Mouse (Mus musculus): ENCODE measurements around the gene Actl10. TPM values are rescaled to one million over a fixed set of nuclear protein-coding genes. Genes with fewer than 3 reads are reported as not detected.

Gene Actl10
- polyA plus RNA-seq, 1 experiment from 2014 or later, result not detected

GRCm38 (mm10) chr2:154557184-154557832 lies 5.7 kb downstream of the Actl10 start:
- Histone ChIP-seq H3K4me1 (ENCODE audit: control insufficient read depth, low read depth, low read length) (peaks cover 19% of the 10 kb centered on the region), H3K9ac (ENCODE audit: low read depth, low read length) (no peak overlapping the region), H3K36me3 (ENCODE audit: control insufficient read depth, insufficient read depth) (peaks cover 15% of the 10 kb centered on the region), H3K27ac (ENCODE audit: low read length) (no peak overlapping the region), H3K4me2 (ENCODE audit: low read depth, low read length) (no peak overlapping the region), H3K27me3 (ENCODE audit: control insufficient read depth, insufficient read depth, low read depth, low read length) (no peaks in the 10 kb centered on the region), H3K4me3 (ENCODE audit: low read depth, low read length) (no peak overlapping the region), H3K9me3 (replicated peaks; ENCODE audit: control insufficient read depth, low read length) (no peaks in the 10 kb centered on the region)
- 48% methylated on average over 5 of the region's 5 CpGs for WGBS (ENCODE audit: insufficient replicate concordance)
- ATAC-seq (ENCODE audit: low read depth), result no peak

- Histone ChIP-seq H3K4me2 (ENCODE audit: low read depth, low read length) (peak within 1 kb of the TSS; percentile 74), H3K4me3 (ENCODE audit: low read depth, low read length) (peak within 1 kb of the TSS; percentile 43), H3K4me1 (ENCODE audit: control insufficient read depth, low read depth, low read length) (peaks cover 12% of the 10 kb centered on the region), H3K9ac (ENCODE audit: low read depth, low read length) (peak within 1 kb of the TSS; percentile 47; the same call in 1 of the 2 replicates), H3K27me3 (ENCODE audit: control insufficient read depth, insufficient read depth, low read depth, low read length) (no peaks in the 10 kb centered on the region), H3K9me3 (replicated peaks; ENCODE audit: control insufficient read depth, low read length) (no peaks in the 10 kb centered on the region), H3K27ac (ENCODE audit: low read length) (0 out of 2 replicates have a peak within 1 kb of the TSS, but pooled peaks have one; percentile 17), H3K36me3 (ENCODE audit: control insufficient read depth, insufficient read depth) (peaks cover 25% of the 10 kb centered on the region)
- 4% methylated on average over 34 of the region's 34 CpGs for WGBS (ENCODE audit: insufficient replicate concordance)
- ATAC-seq (ENCODE audit: low read depth), result peak; percentile 70
Observed at GRCm38 (mm10) chr2:154558264-154559039, 6.9 kb downstream of the Actl10 start, which contains the start of gene Necab3. TSS of gene Necab3 (minus strand) at chr2:154558890.

GRCm38 (mm10) chr2:154563612-154564170 lies 12.1 kb downstream of the Actl10 start:
- no peak for ATAC-seq (ENCODE audit: low read depth)
- no peak overlapping the region for H3K4me3 ChIP-seq (ENCODE audit: low read depth, low read length)
- H3K27ac ChIP-seq (ENCODE audit: low read length), result no peak overlapping the region
- WGBS (ENCODE audit: insufficient replicate concordance), result 91% methylated on average over 22 of the region's 22 CpGs
- peaks cover 41% of the 10 kb centered on the region for H3K4me1 ChIP-seq (ENCODE audit: control insufficient read depth, low read depth, low read length)
- H3K27me3 ChIP-seq (ENCODE audit: control insufficient read depth, insufficient read depth, low read depth, low read length), result no peaks in the 10 kb centered on the region
- peaks cover 36% of the 10 kb centered on the region for H3K36me3 ChIP-seq (ENCODE audit: control insufficient read depth, insufficient read depth)
- no peaks in the 10 kb centered on the region for H3K9me3 ChIP-seq (replicated peaks; ENCODE audit: control insufficient read depth, low read length)
- no peak overlapping the region for H3K4me2 ChIP-seq (ENCODE audit: low read depth, low read length)
- H3K9ac ChIP-seq (ENCODE audit: low read depth, low read length), result no peak overlapping the region

GRCm38 (mm10) chr2:154565562-154565961 lies 14.0 kb downstream of the Actl10 start:
- H3K27me3 ChIP-seq (ENCODE audit: control insufficient read depth, insufficient read depth, low read depth, low read length), result no peaks in the 10 kb centered on the region
- peaks cover 43% of the 10 kb centered on the region for H3K4me1 ChIP-seq (ENCODE audit: control insufficient read depth, low read depth, low read length)
- no peak overlapping the region for H3K27ac ChIP-seq (ENCODE audit: low read length)
- peaks cover 34% of the 10 kb centered on the region for H3K36me3 ChIP-seq (ENCODE audit: control insufficient read depth, insufficient read depth)
- H3K4me2 ChIP-seq (ENCODE audit: low read depth, low read length), result no peak overlapping the region
- H3K9me3 ChIP-seq (replicated peaks; ENCODE audit: control insufficient read depth, low read length), result no peaks in the 10 kb centered on the region
- no peak overlapping the region for H3K4me3 ChIP-seq (ENCODE audit: low read depth, low read length)
- no peak overlapping the region for H3K9ac ChIP-seq (ENCODE audit: low read depth, low read length)
- WGBS (ENCODE audit: insufficient replicate concordance), result 78% methylated on average over 3 of the region's 3 CpGs
- no peak for ATAC-seq (ENCODE audit: low read depth)

GRCm38 (mm10) chr2:154566641-154567040 lies 15.1 kb downstream of the Actl10 start:
- Histone ChIP-seq H3K36me3 (ENCODE audit: control insufficient read depth, insufficient read depth) (peaks cover 25% of the 10 kb centered on the region), H3K27me3 (ENCODE audit: control insufficient read depth, insufficient read depth, low read depth, low read length) (no peaks in the 10 kb centered on the region), H3K4me1 (ENCODE audit: control insufficient read depth, low read depth, low read length) (peaks cover 52% of the 10 kb centered on the region), H3K27ac (ENCODE audit: low read length) (no peak overlapping the region), H3K9me3 (replicated peaks; ENCODE audit: control insufficient read depth, low read length) (no peaks in the 10 kb centered on the region), H3K9ac (ENCODE audit: low read depth, low read length) (no peak overlapping the region), H3K4me2 (ENCODE audit: low read depth, low read length) (no peak overlapping the region), H3K4me3 (ENCODE audit: low read depth, low read length) (no peak overlapping the region)
- 76% methylated on average over 8 of the region's 8 CpGs for WGBS (ENCODE audit: insufficient replicate concordance)
- ATAC-seq (ENCODE audit: low read depth), result no peak

- H3K27me3 ChIP-seq (ENCODE audit: control insufficient read depth, insufficient read depth, low read depth, low read length), result no peaks in the 10 kb centered on the region
- H3K9me3 ChIP-seq (replicated peaks; ENCODE audit: control insufficient read depth, low read length), result no peaks in the 10 kb centered on the region
- peak overlapping the region; percentile 79 for H3K4me3 ChIP-seq (ENCODE audit: low read depth, low read length)
- ATAC-seq (ENCODE audit: low read depth), result no peak
- peaks cover 52% of the 10 kb centered on the region for H3K4me1 ChIP-seq (ENCODE audit: control insufficient read depth, low read depth, low read length)
- H3K4me2 ChIP-seq (ENCODE audit: low read depth, low read length), result peak overlapping the region; percentile 79
- peaks cover 18% of the 10 kb centered on the region for H3K36me3 ChIP-seq (ENCODE audit: control insufficient read depth, insufficient read depth)
- peak overlapping the region; percentile 73 for H3K9ac ChIP-seq (ENCODE audit: low read depth, low read length)
- WGBS (ENCODE audit: insufficient replicate concordance), result 64% methylated on average over 2 of the region's 2 CpGs
- peak overlapping the region; percentile 84 for H3K27ac ChIP-seq (ENCODE audit: low read length)
Observed at GRCm38 (mm10) chr2:154567766-154568165, 16.2 kb downstream of the Actl10 start.

GRCm38 (mm10) chr2:154568329-154569070 lies 16.9 kb downstream of the Actl10 start:
- no peaks in the 10 kb centered on the region for H3K27me3 ChIP-seq (ENCODE audit: control insufficient read depth, insufficient read depth, low read depth, low read length)
- H3K4me2 ChIP-seq (ENCODE audit: low read depth, low read length), result peak overlapping the region; percentile 79
- ATAC-seq (ENCODE audit: low read depth), result peak; percentile 3; the same call in 1 of the 2 replicates
- peaks cover 11% of the 10 kb centered on the region for H3K36me3 ChIP-seq (ENCODE audit: control insufficient read depth, insufficient read depth)
- peak overlapping the region; percentile 79 for H3K4me3 ChIP-seq (ENCODE audit: low read depth, low read length)
- 15% methylated on average over 10 of the region's 10 CpGs for WGBS (ENCODE audit: insufficient replicate concordance)
- H3K4me1 ChIP-seq (ENCODE audit: control insufficient read depth, low read depth, low read length), result peaks cover 52% of the 10 kb centered on the region
- H3K9me3 ChIP-seq (replicated peaks; ENCODE audit: control insufficient read depth, low read length), result no peaks in the 10 kb centered on the region
- peak overlapping the region; percentile 73 for H3K9ac ChIP-seq (ENCODE audit: low read depth, low read length)
- peak overlapping the region; percentile 84 for H3K27ac ChIP-seq (ENCODE audit: low read length)

GRCm38 (mm10) chr2:154569071-154569748 lies 17.6 kb downstream of the Actl10 start:
- H3K9ac ChIP-seq (ENCODE audit: low read depth, low read length), result peak overlapping the region; percentile 73
- peak overlapping the region; percentile 84 for H3K27ac ChIP-seq (ENCODE audit: low read length)
- under 1% methylated on average over 62 of the region's 70 CpGs for WGBS (ENCODE audit: insufficient replicate concordance)
- peaks cover 4% of the 10 kb centered on the region for H3K36me3 ChIP-seq (ENCODE audit: control insufficient read depth, insufficient read depth)
- peak overlapping the region; percentile 79 for H3K4me2 ChIP-seq (ENCODE audit: low read depth, low read length)
- no peaks in the 10 kb centered on the region for H3K9me3 ChIP-seq (replicated peaks; ENCODE audit: control insufficient read depth, low read length)
- ATAC-seq (ENCODE audit: low read depth), result peak; percentile 80
- peak overlapping the region; percentile 79 for H3K4me3 ChIP-seq (ENCODE audit: low read depth, low read length)
- peaks cover 52% of the 10 kb centered on the region for H3K4me1 ChIP-seq (ENCODE audit: control insufficient read depth, low read depth, low read length)
- H3K27me3 ChIP-seq (ENCODE audit: control insufficient read depth, insufficient read depth, low read depth, low read length), result no peaks in the 10 kb centered on the region

Data from liver, embryonic 16.5 days (tissue).